Mouse (Mus musculus) lung, postnatal 0 days (tissue): ENCODE results near the gene Shroom3.

Experiments used
- CTCF ChIP-seq: IDR thresholded peaks from 2 replicates; pipeline ENCODE4 v1.5.1; 2016; ENCODE audit warnings: antibody characterized with exemption, mild to moderate bottlenecking
- EP300 ChIP-seq: IDR thresholded peaks from 2 replicates; pipeline ENCODE4 v1.6.1; 2016; ENCODE audit warnings: antibody characterized with exemption, mild to moderate bottlenecking, control low read depth

DNA sequence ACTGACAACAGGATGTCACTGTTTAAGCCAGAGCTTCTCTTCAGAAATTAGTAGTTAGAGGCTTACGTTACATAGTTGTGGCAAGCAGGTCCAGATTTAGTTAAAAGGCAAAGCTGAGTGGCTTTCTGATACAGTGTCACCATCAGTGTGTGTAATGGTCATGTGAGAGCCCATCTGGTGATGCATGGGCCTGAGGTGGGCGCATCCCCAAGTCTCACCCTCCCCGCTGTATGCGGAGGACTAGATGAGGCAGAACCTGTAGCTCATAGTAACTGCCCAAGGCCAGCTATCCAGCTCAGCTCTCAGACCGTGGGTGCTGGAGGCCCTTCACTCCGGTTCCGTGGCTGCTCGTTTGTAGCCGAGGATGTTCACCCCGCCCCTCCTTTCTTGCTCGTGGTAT is 278.1 kb downstream of the Shroom3 start:
- TF ChIP-seq CTCF (no peak), EP300 (no peak)
